In the genomic region with DNA sequence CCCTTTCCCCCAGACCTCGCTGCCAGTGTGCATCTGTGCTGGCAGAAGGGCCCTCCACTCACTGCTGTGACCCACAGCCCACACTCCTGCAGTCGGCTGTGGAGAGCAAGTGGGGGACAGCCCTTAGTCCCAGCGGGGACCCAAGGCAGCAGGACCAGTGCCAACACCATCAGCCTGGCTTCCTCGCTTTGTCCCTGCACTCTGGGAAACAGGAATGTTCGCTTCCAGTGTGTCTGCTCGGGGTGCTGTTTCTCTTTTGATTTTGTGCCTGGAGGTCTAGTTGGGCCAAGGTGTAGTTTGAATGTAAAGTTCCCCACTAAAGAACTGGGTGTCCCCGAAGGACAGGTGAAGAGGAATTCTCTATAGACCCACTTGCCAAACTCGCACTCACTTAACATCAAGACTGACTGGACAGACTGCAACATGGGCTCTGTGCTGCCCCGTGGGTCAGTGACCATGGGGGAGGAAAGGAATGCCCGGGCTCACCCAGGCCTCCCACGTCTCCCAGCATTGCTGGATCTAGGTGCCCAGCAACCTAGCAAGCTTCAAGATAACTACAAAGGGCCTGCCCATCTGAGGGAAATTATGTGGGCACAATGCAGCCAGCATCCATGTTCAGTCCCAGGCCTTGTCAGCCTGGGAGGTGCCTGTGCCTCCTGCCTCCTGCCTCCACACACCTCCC, we compare ENCODE assay signal across 9 mouse cellular contexts. TPM values are rescaled to one million over a fixed set of nuclear protein-coding genes. Genes with fewer than 3 reads are reported as not detected.
DNase-seq lines count a peak whose midpoint lies in the region; ATAC-seq and TF ChIP-seq lines count a peak whose summit lies in the region.
"Had no signal": no experiment of that assay in that cellular context is flagged by ENCODE, and none has a peak within 500 bp of the region (broad histone marks: within the 10 kb centered on the region; RNA-seq: fewer than 3 reads in every experiment).

No protein-coding gene starts in this region.

- no peaks in the 10 kb centered on the region for H3K27me3 ChIP-seq in liver, adult 2 months (ENCODE audit: control insufficient read depth, insufficient read depth, low read length)
- H3K27me3 ChIP-seq in heart, embryonic 14.5 days (ENCODE audit: control insufficient read depth, insufficient read depth, low read length) = no peaks in the 10 kb centered on the region
- H3K27me3 ChIP-seq in liver, embryonic 14.5 days (ENCODE audit: control insufficient read depth, insufficient read depth, low read length) = no peaks in the 10 kb centered on the region

- H3K36me3 ChIP-seq in liver, adult 2 months (ENCODE audit: control insufficient read depth, insufficient read depth, low read length) = peaks cover 3% of the 10 kb centered on the region; the same call in 1 of the 2 replicates
- peaks cover 23% of the 10 kb centered on the region for H3K36me3 ChIP-seq in heart, embryonic 14.5 days (ENCODE audit: control insufficient read depth, insufficient read depth, low read length)
- peaks cover 45% of the 10 kb centered on the region for H3K36me3 ChIP-seq in liver, embryonic 14.5 days (replicated peaks; ENCODE audit: control insufficient read depth, insufficient read depth, low read depth)

- H3K9me3 ChIP-seq in heart, embryonic 14.5 days (ENCODE audit: control insufficient read depth, low read length) = no peaks in the 10 kb centered on the region
- H3K9me3 ChIP-seq in liver, embryonic 14.5 days (ENCODE audit: control insufficient read depth, low read length) = no peaks in the 10 kb centered on the region

- peak; percentile 52 for DNase-seq in cerebellum, adult 9-10 months
- no peak for DNase-seq in cerebellum, adult 11 months
- DNase-seq in liver, adult 2 months (ENCODE audit: extremely low read depth, low read depth, low spot score) = no peak
- DNase-seq in liver (no peak), adipocyte (ENCODE audit: low spot score) (no peak)
- no peak for DNase-seq in liver, embryonic 14.5 days (ENCODE audit: low read depth in 3 of 3, low spot score in 3 of 3)
- DNase-seq in thymus, postnatal 36 days = no peak

- TF ChIP-seq EP300 in liver, embryonic 14.5 days (IDR thresholded peaks at IDR 0.05; ENCODE audit: low read depth) = no peak

- peaks cover 36% of the 10 kb centered on the region for H3K4me1 ChIP-seq in liver, adult 2 months (ENCODE audit: control insufficient read depth, insufficient read depth, low read length)
- peaks cover 27 to 35% of the 10 kb centered on the region in 2 experiments for H3K4me1 ChIP-seq in heart, embryonic 14.5 days (ENCODE audit: control insufficient read depth in 2 of 2, insufficient read depth in 2 of 2, low read length in 2 of 2)
- peaks cover 51 to 63% of the 10 kb centered on the region in 2 experiments for H3K4me1 ChIP-seq in liver, embryonic 14.5 days (replicated peaks; ENCODE audit: control insufficient read depth in 2 of 2, insufficient read depth in 2 of 2, low read length in 1 of 2)

- ATAC-seq in heart, embryonic 14.5 days (ENCODE audit: insufficient number of reproducible peaks, insufficient read depth, low FRiP score, low read depth) = no peak
- no peak for ATAC-seq in liver, embryonic 14.5 days (ENCODE audit: insufficient read depth)
- ATAC-seq: intestine, postnatal 0 days had no signal

- no peak for TF ChIP-seq POLR2A in liver, adult 2 months (IDR thresholded peaks at IDR 0.05; ENCODE audit: extremely low read depth, insufficient read depth, low read length)

- no peak overlapping the region for H3K4me2 ChIP-seq in heart, embryonic 14.5 days (ENCODE audit: low read length)
- peak overlapping the region; percentile 76 for H3K4me2 ChIP-seq in liver, embryonic 14.5 days (ENCODE audit: low read depth)

- peak overlapping the region; percentile 0; the same call in 1 of the 2 replicates for H3K27ac ChIP-seq in liver, adult 2 months (replicated peaks; ENCODE audit: insufficient read depth, low read depth, low read length)
- H3K27ac ChIP-seq in heart, embryonic 14.5 days (replicated peaks in 1 of 2; ENCODE audit: control insufficient read depth in 1 of 2, insufficient read depth in 1 of 2, low read depth in 2 of 2, low read length in 2 of 2) = no peak overlapping the region
- peak overlapping the region; percentile 100 for H3K27ac ChIP-seq in liver, embryonic 14.5 days

- TF ChIP-seq CTCF in liver, adult 2 months (IDR thresholded peaks at IDR 0.05; ENCODE audit: low read depth, low read length) = no peak
- TF ChIP-seq CTCF in liver, embryonic 14.5 days (IDR thresholded peaks at IDR 0.05; ENCODE audit: low read depth) = no peak

- peaks cover 26% of the 10 kb centered on the region for H3K79me2 ChIP-seq in liver, adult 2 months (ENCODE audit: control insufficient read depth, insufficient read depth, low read length)

- H3K9ac ChIP-seq in liver, adult 2 months (ENCODE audit: low read depth, low read length) = no peak overlapping the region; the same call in 1 of the 2 replicates
- 0 out of 2 replicates have a peak overlapping the region, but pooled peaks have one; percentile 31 for H3K9ac ChIP-seq in heart, embryonic 14.5 days (ENCODE audit: low read length)
- peak overlapping the region; percentile 96 for H3K9ac ChIP-seq in liver, embryonic 14.5 days (replicated peaks)

- no peak overlapping the region for H3K4me3 ChIP-seq in liver, adult 2 months (ENCODE audit: insufficient read depth, low read depth, low read length)
- no peak overlapping the region for H3K4me3 ChIP-seq in heart, embryonic 14.5 days (ENCODE audit: control insufficient read depth in 1 of 2, insufficient read depth in 1 of 2, low read depth in 1 of 2, low read length in 2 of 2)
- peak overlapping the region; percentile 70 to 71 for H3K4me3 ChIP-seq in liver, embryonic 14.5 days (ENCODE audit: insufficient read depth in 1 of 2, low read depth in 2 of 2, low read length in 2 of 2)

- WGBS in liver, adult 2 months = 59% methylated on average over 11 of the region's 11 CpGs
- 73% methylated on average over 11 of the region's 11 CpGs for whole genome bisulfite sequencing in heart, embryonic 14.5 days
- 81% methylated on average over 11 of the region's 11 CpGs for WGBS in liver, embryonic 14.5 days (ENCODE audit: insufficient replicate concordance)

RNA-seq across cellular contexts. Expression of a gene that starts 13.6 kb away (rescaled TPM):
- total RNA-seq in liver, adult 2 months (2014; rRNA removed) = 0.18 and 0.54 TPM in 2 replicates
- 0.56 and 1.6 TPM in 2 replicates for polyA plus RNA-seq in liver, adult 2 months (2012; rRNA removed)
- polyA plus RNA-seq in heart, embryonic 14.5 days (2014; fragmentation: Nextera tagmentation; extraction: Ambion mirVana) = 0.32 and 0.36 TPM in 2 replicates
- 0.93 and 1.1 TPM in 2 replicates for polyA plus RNA-seq in liver, embryonic 14.5 days (2012; rRNA removed)
- 1.0 and 1.3 TPM in 2 replicates for polyA plus RNA-seq in liver, embryonic 14.5 days (2014; fragmentation: Nextera tagmentation; extraction: Ambion mirVana)

RNA-seq across cellular contexts. Expression of a gene that starts 14.0 kb away (rescaled TPM):
- total RNA-seq in liver, adult 2 months (2014; rRNA removed) = 36.5 and 57.1 TPM in 2 replicates
- 43.5 and 70.7 TPM in 2 replicates for polyA plus RNA-seq in liver, adult 2 months (2012; rRNA removed)
- polyA plus RNA-seq in heart, embryonic 14.5 days (2014; fragmentation: Nextera tagmentation; extraction: Ambion mirVana) = 9.3 and 9.5 TPM in 2 replicates
- polyA plus RNA-seq in liver, embryonic 14.5 days (2012; rRNA removed) = 14.6 and 14.7 TPM in 2 replicates
- polyA plus RNA-seq in liver, embryonic 14.5 days (2014; fragmentation: Nextera tagmentation; extraction: Ambion mirVana) = 18.4 and 20.1 TPM in 2 replicates

RNA-seq across cellular contexts. Expression of a gene that starts 31.5 kb away (rescaled TPM):
- total RNA-seq in liver, adult 2 months (2014; rRNA removed) = 0.07 TPM in 1 of 2 replicates, not detected in the other
- polyA plus RNA-seq in liver, adult 2 months (2012; rRNA removed) = 0.02 and 0.05 TPM in 2 replicates
- polyA plus RNA-seq in heart, embryonic 14.5 days (2014; fragmentation: Nextera tagmentation; extraction: Ambion mirVana) = 1.3 and 1.8 TPM in 2 replicates
- polyA plus RNA-seq in liver, embryonic 14.5 days (2012; rRNA removed) = 0.06 and 0.07 TPM in 2 replicates
- polyA plus RNA-seq in liver, embryonic 14.5 days (2014; fragmentation: Nextera tagmentation; extraction: Ambion mirVana) = 0.20 TPM in 1 of 2 replicates, not detected in the other

RNA-seq across cellular contexts. Expression of a gene that starts 39.0 kb away (rescaled TPM):
- not detected in 2 replicates for total RNA-seq in liver, adult 2 months (2014; rRNA removed)
- not detected in 2 replicates for polyA plus RNA-seq in liver, adult 2 months (2012; rRNA removed)
- polyA plus RNA-seq in heart, embryonic 14.5 days (2014; fragmentation: Nextera tagmentation; extraction: Ambion mirVana) = not detected in 2 replicates
- polyA plus RNA-seq in liver, embryonic 14.5 days (2012; rRNA removed) = 0.03 and 0.05 TPM in 2 replicates
- not detected in 2 replicates for polyA plus RNA-seq in liver, embryonic 14.5 days (2014; fragmentation: Nextera tagmentation; extraction: Ambion mirVana)

RNA-seq across cellular contexts. Expression of a gene that starts 40.2 kb away (rescaled TPM):
- 23.6 and 25.2 TPM in 2 replicates for total RNA-seq in liver, adult 2 months (2014; rRNA removed)
- 82.4 and 86.1 TPM in 2 replicates for polyA plus RNA-seq in liver, adult 2 months (2012; rRNA removed)
- 89.4 and 91.8 TPM in 2 replicates for polyA plus RNA-seq in heart, embryonic 14.5 days (2014; fragmentation: Nextera tagmentation; extraction: Ambion mirVana)
- 22.6 and 23.3 TPM in 2 replicates for polyA plus RNA-seq in liver, embryonic 14.5 days (2012; rRNA removed)
- polyA plus RNA-seq in liver, embryonic 14.5 days (2014; fragmentation: Nextera tagmentation; extraction: Ambion mirVana) = 61.4 and 62.3 TPM in 2 replicates

Comparison
In these comparisons a context has a peak if more than half of its experiments do, and no peak if none do; other contexts are left out.
1. H3K4me3 ChIP-seq: peak in liver, embryonic 14.5 days (2 of 2); none in liver, adult 2 months (single experiment) and heart, embryonic 14.5 days (0 of 2).
2. H3K27ac ChIP-seq: peak in liver, adult 2 months (single experiment) and liver, embryonic 14.5 days (single experiment); none in heart, embryonic 14.5 days (0 of 2).